ENCODE assay signal across 8 mouse cellular contexts in genomic region chr2:132780978-132781377, GRCm38 (mm10). TPM values are rescaled to one million over a fixed set of nuclear protein-coding genes. Genes with fewer than 3 reads are reported as not detected.
DNase-seq lines count a peak whose midpoint lies in the region; ATAC-seq lines count a peak whose summit lies in the region.

TSS of gene Chgb (plus strand) at chr2:132781278.

- H3K9ac ChIP-seq in kidney, embryonic 14.5 days (ENCODE audit: low read depth, low read length): no peak within 1 kb of the TSS
- H3K9ac ChIP-seq in intestine, embryonic 15.5 days: no peak within 1 kb of the TSS
- peak within 1 kb of the TSS; percentile 87 for H3K9ac ChIP-seq in midbrain, embryonic 14.5 days (replicated peaks; ENCODE audit: low read length)

- no peaks in the 10 kb centered on the region for H3K36me3 ChIP-seq in kidney, embryonic 14.5 days (ENCODE audit: control insufficient read depth, insufficient read depth, low read length)
- H3K36me3 ChIP-seq in intestine, embryonic 15.5 days: no peaks in the 10 kb centered on the region
- no peaks in the 10 kb centered on the region for H3K36me3 ChIP-seq in midbrain, embryonic 14.5 days (ENCODE audit: control insufficient read depth, insufficient read depth, low read length)

- WGBS in kidney, embryonic 14.5 days: 5% methylated on average over 4 of the region's 4 CpGs
- 11% methylated on average over 4 of the region's 4 CpGs for WGBS in intestine, embryonic 15.5 days
- WGBS in midbrain, embryonic 14.5 days: 4% methylated on average over 4 of the region's 4 CpGs

- H3K4me3 ChIP-seq in kidney, embryonic 14.5 days (ENCODE audit: low read length): peak within 1 kb of the TSS; percentile 39
- H3K4me3 ChIP-seq in intestine, embryonic 15.5 days (replicated peaks): peak within 1 kb of the TSS; percentile 39
- H3K4me3 ChIP-seq in midbrain, embryonic 14.5 days (replicated peaks; ENCODE audit: low read depth, low read length): peak within 1 kb of the TSS; percentile 51

- ATAC-seq in kidney, embryonic 14.5 days (ENCODE audit: low FRiP score, low TSS enrichment): no peak; the same call in 1 of the 2 replicates
- ATAC-seq in intestine, embryonic 15.5 days: no peak
- ATAC-seq in midbrain, embryonic 14.5 days (ENCODE audit: low FRiP score, low TSS enrichment): no peak

- H3K27me3 ChIP-seq in kidney, embryonic 14.5 days (ENCODE audit: control insufficient read depth, insufficient read depth, low read length): peaks cover 4% of the 10 kb centered on the region; the same call in 1 of the 2 replicates
- 0 out of 2 replicates have a peak, but pooled peaks cover 3% of the 10 kb centered on the region for H3K27me3 ChIP-seq in intestine, embryonic 15.5 days (replicated peaks)
- H3K27me3 ChIP-seq in midbrain, embryonic 14.5 days (ENCODE audit: control insufficient read depth, insufficient read depth, low read length): no peaks in the 10 kb centered on the region

- no peak within 1 kb of the TSS for H3K27ac ChIP-seq in kidney, embryonic 14.5 days (ENCODE audit: low read depth, low read length)
- no peak within 1 kb of the TSS for H3K27ac ChIP-seq in intestine, embryonic 15.5 days
- H3K27ac ChIP-seq in midbrain, embryonic 14.5 days (replicated peaks; ENCODE audit: low read depth, low read length): peak within 1 kb of the TSS; percentile 97

- no peaks in the 10 kb centered on the region for H3K4me1 ChIP-seq in kidney, embryonic 14.5 days (ENCODE audit: control insufficient read depth, insufficient read depth, low read length)
- H3K4me1 ChIP-seq in intestine, embryonic 15.5 days (replicated peaks): peaks cover 5% of the 10 kb centered on the region; the same call in 1 of the 2 replicates
- peaks cover 13% of the 10 kb centered on the region for H3K4me1 ChIP-seq in midbrain, embryonic 14.5 days (ENCODE audit: control insufficient read depth, insufficient read depth, low read length)

- H3K9me3 ChIP-seq in kidney, embryonic 14.5 days (ENCODE audit: control insufficient read depth, low read length): no peaks in the 10 kb centered on the region
- H3K9me3 ChIP-seq in intestine, embryonic 15.5 days: no peaks in the 10 kb centered on the region
- H3K9me3 ChIP-seq in midbrain, embryonic 14.5 days (ENCODE audit: control insufficient read depth, low read length): no peaks in the 10 kb centered on the region

- H3K4me2 ChIP-seq in kidney, embryonic 14.5 days (replicated peaks; ENCODE audit: low read depth, low read length): peak within 1 kb of the TSS; percentile 88
- peak within 1 kb of the TSS; percentile 88 for H3K4me2 ChIP-seq in intestine, embryonic 15.5 days (replicated peaks)
- H3K4me2 ChIP-seq in midbrain, embryonic 14.5 days (ENCODE audit: low read length): peak within 1 kb of the TSS; percentile 61

- no peak for DNase-seq in kidney, postnatal 4 days
- no peak for DNase-seq in adrenal gland, postnatal 25 days
- no peak for DNase-seq in midbrain, embryonic 14.5 days
- DNase-seq in spleen, adult 12 weeks (ENCODE audit: low spot score): no peak
- DNase-seq in T-cell, adult 2 months (ENCODE audit: low spot score): no peak
- no peak for DNase-seq in embryo, embryonic 9.5 days (ENCODE audit: extremely low spot score)

RNA-seq across cellular contexts. Expression of gene Chgb, which starts in this region (rescaled TPM):
- polyA plus RNA-seq in kidney, embryonic 14.5 days (2014; fragmentation: Nextera tagmentation; extraction: Ambion mirVana): 0.13 and 0.32 TPM in 2 replicates
- total RNA-seq in adrenal gland, postnatal 25 days (2021): 1,899 and 1,907 TPM in 2 replicates
- 45.1 and 53.1 TPM in 2 replicates for polyA plus RNA-seq in intestine, embryonic 15.5 days (2015; fragmentation: Nextera tagmentation; extraction: Ambion mirVana)
- 62.0 and 62.4 TPM in 2 replicates for polyA plus RNA-seq in midbrain, embryonic 14.5 days (2014; fragmentation: Nextera tagmentation; extraction: Ambion mirVana)

Comparison
In these comparisons a context has a peak if more than half of its experiments do, and no peak if none do; other contexts are left out.
1. RNA of gene Chgb (polyA plus RNA-seq): 62.0 to 62.4 TPM in midbrain, embryonic 14.5 days and 45.1 to 53.1 TPM in intestine, embryonic 15.5 days; 0.13 to 0.32 TPM in kidney, embryonic 14.5 days; every median in the first group is over 10 times any median in the second.
2. Peak in every context shown above with its lines, with median percentiles within 50 percentile points of each other: H3K4me2 ChIP-seq and H3K4me3 ChIP-seq.